Mouse (Mus musculus) monocyte, adult 2 months (primary cell): ENCODE measurements around the gene Ms4a4a.
"Not testable (repeated sequence)": the region's sequence is repeated elsewhere in the genome, so short reads cannot be mapped to it uniquely, and the experiment has no call there.

Source experiments
- DNase-seq, 2 experiments: peaks; one replicate each; pipeline ENCODE4 v3.0.0; 2022; ENCODE audit warnings: low spot score in 2 of 2, low read depth in 1 of 2

The Ms4a4a gene

DNA sequence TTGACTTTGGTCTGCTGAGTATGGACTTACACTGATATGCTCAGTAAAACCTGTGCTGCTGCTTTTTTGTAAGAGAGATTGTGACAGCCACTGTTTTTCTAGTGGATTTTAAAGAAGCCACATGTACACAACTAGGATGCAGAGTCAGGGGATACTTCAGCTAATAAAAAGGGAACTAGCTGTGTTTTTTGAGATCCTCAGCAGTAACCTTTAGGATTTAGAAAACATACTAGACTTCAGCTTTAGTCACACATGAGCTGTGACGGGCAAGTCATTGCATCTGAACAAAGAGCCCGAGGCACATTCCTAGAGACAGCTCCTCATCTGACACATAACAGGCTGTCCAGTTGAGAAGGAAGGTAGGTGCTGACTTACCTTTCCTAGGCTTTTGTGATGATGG, at the start of gene Ms4a4a:
Ms4a4a (plus strand) TSS at position 251 of the 400 bp plus-strand sequence.
- no peak for DNase-seq

DNA sequence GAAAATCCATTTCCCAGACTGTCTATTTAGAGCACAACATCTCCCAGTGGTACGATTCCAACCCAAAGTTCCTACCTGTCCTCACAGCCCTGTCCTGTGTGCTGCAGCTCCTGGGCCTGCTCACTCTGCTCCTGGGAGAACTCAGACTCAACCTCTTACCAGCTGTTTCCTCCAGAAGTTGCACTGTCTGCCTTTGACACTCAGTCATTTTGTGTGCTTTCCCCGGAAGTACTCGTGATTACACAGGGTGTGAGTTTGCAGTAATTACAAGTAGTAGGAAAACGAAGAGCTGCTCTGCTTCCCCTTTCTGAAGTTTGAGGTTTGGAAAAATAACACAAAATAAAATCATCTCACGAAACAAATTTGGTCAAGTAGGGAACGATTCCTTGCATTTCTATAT, 39.4 kb upstream of the Ms4a4a start, which contains the start of gene Ms4a7:
Ms4a7 (minus strand) TSS at position 215 of the 400 bp plus-strand sequence.
- DNase-seq: no peak

DNA sequence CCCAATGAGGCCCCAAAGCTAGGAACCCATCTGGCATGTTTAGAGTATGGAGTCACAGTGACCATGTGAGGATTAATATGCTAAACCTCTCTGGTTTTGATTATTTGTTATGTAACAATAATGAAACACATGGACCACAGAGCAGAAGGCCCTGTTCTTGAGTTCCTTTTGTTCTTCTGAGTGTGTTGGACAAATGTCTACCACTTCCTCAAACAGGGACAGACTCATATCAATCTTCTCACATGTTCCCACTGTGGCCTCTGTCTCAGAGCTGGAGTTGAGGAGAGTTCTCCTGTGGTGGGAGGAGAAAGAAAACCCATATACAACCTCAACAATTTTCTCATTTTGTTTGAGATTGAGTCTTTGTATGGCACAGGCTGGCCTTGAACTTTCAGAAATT, 32.2 kb upstream of the Ms4a4a start:
- DNase-seq: no peak

DNA sequence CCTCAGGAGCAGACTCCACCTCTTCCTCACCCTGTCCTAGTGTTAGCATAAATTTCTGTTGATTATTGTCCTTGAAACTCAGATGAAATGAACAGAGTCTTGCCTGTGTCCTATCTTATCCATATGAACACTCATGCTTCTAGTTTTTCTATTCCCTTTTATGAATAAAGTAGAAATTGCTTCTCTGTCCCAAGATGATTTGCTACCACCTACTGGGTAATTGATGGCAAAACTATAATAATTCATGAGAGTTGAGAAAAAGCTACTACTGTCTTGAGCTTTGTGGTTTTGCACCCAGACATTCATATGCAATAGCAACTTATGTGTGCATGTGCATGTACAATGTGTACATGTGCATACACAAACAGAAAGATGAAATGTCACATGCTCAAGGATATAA, 31.3 kb upstream of the Ms4a4a start:
- no peak for DNase-seq

DNA sequence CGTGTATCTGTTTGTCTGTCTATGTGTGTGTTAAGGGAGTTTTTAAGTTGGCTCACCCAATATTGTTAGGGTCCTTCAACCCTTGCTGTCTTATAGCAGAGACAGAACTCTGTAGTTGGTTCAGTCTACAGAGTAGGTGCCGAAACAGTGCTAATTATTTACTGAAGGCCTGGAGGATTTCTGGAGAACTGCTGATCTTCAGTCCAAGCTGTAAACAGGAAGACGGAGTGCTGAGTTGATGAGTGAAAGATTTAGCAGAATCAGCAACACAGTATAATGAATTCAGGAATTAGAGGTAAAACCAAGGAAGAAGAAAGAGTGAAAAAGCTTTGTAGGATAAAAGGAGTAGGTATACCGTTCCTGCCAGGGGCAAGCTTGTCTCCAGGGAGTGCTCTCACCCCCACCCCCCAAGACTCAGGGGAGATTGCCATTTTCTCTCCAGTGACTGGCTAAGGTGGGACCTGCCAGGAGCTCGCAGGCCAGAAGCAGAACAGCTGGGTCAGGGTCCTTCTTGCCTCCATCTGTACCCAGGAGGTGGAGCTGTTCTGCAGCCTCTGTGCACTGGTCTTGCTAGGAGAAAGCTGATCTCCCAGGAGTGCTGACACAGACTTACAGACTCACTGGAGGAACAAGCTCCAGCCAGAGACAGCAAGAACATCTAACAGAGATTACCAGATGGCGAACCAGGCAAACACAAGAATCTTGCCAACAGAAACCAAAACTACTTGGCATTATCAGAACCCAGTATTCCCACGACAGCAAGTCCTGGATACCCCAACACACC, 25.4 kb upstream of the Ms4a4a start:
- no peak for DNase-seq

DNA sequence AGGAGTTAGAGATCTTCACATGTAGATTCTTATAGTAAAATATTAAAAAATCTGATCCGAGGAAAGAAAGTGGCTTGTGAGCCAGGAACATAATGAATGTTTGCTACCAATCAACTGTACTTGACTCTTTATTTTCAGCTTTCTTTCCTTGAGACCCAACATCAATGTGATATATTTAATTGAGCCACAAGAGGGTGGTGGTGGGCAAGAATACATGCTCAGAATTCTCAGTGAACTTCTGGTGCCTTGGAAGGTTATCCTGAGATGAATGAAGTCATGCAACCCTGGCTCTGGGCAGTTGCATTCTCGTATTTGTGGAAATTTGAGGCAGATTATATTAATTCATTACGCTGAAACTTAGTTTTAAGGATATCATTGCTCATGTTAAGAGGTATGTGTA, 23.4 kb upstream of the Ms4a4a start:
- DNase-seq: no peak

DNA sequence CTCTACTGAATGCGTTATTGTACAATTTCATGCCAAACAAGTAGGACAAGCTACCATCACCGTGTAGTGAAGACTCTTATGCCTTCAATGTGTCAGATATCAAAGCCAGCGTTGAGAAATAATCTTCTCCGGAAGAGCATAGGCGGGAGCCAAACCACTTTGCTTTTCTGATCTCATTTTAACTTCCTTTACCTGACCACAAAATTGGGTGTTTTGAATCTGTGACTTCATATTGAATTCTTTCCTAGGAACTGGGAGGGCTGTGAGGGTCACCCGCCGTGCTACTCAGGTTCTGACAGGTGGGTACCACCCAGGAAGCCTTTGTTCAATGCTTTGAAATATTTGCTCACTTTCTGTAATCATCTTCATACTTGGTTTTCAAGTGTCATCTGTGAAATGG, 19.6 kb upstream of the Ms4a4a start:
- DNase-seq: no peak

DNA sequence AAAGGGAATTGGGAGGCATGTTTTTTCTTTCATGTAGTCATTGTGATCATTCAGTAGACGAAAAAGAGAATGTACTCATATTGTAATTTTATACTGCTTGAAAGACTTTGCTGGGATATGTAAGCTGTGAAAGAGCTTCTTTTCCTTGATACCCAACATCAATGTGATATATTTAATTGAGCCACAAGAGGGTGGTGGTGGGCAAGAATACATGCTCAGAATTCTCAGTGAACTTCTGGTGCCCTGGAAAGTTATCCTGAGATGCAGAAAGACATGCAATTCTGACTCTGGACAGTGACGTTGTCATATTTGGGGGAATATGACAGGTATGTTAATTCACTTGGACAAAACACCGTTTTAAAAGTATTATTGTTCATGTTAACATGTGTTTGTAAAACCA, 15.2 kb upstream of the Ms4a4a start:
- DNase-seq: no peak

DNA sequence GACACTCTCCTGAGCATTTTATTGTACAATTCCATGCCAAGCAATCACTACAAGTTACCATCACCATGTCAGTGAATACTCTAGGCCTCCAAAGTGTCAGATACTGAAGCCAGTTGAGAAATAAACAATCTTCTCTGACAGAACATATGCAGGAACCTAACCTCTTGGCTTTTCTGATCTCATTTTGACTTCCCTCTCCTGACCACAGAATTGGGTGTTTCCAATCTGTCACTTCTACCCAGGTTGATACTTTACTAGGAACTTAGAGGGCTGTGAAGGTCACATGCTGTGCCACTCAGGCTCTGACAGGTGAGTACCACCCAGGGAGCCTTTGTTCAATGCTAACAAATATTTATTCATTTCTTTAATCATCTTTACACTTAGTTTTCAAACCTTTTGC, 13.3 kb upstream of the Ms4a4a start:
- DNase-seq: no peak

DNA sequence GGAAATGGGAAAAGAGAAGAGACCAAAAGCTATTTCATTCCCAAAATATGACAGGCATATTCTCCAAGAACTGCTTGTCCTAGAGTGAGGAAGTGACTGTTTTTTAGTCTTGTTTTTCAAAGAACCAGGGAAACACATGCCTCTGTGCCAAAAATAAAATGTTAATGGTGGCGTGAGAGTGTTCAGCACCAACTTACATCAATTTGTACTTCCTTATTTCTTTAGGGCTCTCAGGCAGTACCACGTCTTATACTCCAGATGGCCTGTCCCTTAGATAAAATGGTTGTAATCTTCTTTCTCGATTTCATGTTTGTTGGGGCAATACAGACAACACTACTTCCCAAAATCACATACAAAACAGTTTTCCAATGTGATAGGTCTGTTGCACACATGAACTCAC, 7.0 kb upstream of the Ms4a4a start:
- no peak for DNase-seq

DNA sequence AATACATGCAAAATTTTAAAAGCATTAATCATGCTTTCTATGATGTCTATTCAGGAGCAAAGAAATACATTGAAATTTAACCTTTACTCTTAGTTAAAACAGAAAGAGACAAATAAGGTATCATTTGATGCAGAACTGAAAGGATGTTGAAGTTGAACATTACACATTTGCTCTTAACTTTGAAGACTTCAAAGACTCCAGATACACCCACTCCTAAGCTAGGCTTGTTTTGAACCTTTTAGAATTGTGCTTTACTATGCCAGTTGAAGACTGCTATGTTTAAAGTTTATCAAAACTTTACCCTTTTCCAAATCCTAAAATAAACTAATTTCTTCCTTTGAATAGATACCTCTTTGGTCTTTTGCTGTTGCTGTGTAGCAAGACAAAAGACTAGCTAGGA, 4.1 kb upstream of the Ms4a4a start:
- no peak for DNase-seq

DNA sequence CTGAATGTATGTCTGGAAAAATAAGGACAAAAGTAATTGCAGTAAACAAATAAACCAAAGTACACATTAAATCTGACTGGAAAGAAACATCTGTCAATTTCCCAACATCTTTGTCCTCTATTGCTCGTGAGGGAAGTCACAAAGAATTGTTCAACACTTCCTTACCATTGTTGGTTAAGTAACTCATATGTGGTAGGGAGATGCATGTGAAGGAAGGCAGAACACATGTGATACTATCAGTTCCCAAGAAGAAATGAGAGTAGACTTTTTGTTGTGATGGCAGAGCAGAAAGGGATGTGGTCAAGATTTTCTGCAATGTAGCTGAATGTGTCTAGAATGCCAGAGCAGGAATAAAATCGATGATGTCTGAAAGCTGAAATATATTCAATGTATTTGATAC, 1.1 kb downstream of the Ms4a4a start:
- no peak for DNase-seq

DNA sequence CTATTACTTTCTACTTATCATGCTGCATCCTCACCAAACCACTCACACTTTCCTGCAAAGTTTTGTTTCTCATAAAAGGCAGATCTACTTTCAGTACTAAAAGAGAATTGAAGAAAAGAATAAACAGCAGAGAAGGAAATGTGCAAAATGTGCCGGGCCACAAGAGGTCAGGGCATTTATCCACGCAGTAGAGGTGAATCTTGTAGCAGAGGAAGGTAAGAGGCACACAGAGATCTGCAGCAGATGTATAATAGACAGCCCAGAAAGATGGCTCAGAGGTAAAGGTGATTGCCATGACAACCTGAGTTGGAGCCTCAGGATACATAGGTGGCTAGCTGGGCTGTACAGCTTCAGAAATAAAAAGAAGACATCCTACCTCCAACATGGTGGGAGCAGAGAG, 11.8 kb downstream of the Ms4a4a start:
- no peak for DNase-seq

DNA sequence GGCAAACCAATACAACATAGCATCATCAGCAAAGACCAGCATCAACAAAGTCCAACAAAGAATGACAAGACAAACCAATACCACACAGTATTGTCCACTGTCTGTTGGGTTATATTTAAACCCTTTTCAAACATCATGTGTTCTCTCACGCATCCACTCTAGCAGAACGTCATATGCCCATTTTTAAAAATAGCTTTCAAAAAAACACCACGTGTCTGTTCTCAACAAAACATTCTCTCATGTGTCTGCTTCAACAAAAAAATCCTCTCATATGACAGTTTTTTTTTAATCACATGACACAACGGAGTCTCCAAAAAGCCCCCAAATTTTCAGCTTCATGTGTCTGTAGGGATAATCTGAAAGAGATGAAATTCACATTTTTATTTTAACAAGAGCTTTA, 12.4 kb downstream of the Ms4a4a start:
- DNase-seq: no peak

DNA sequence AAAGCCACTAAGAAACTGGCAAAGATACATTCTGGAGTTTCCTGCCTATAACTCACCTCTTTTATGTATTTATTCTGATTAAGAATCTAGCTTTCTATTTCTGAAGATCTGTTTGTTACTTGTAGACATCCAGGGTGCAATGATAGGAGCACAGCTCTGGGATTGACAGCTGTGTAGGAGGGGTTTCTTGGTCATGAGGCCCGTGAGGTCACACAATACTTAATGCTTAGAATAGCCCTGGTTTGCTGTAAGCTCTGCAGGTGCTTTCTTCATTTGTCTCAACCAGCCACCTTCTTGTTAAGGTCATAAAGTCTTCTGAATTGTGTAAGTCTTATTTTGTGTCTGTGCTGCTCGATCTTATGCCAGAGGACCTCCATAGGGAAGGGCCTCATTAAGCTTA, 13.6 kb downstream of the Ms4a4a start:
- no peak for DNase-seq

DNA sequence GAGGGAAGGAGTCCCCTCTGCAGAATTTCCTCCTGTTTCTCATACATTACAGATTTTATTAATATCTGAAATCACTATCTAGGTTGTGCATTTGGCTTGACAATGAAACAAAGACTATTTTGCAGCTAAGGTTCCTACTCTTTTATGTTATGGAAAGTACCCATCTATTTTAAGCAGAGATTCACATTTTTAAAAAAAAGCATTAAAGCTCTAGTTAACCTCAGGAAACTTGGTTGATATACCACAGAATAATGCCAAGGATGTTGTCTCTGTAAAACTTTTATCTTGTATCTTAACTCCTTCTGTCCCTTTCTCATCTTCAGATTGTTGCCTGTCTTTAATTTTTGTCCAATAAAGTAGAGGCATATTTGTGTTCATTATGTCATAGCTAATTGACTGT, 20.4 kb downstream of the Ms4a4a start:
- DNase-seq: no peak

DNA sequence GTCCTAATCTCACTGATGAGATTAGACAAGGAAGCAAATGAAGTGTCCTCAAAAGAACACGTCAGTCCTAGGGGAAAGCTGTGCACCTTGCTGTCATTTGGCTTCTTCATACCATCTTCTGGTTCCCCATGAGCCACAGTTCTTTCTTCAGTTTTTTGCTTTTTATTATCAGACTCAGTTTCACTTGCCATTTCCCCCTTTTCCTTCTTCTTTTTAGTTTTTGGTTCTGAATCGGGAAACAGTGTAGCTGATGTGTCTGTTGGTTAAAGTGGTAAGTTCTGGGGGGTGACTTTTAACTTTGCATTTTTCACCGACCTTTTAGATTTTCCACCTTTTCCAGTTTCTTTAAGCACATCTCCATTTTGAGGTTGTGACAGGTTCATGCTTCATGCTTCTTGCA, 29.2 kb downstream of the Ms4a4a start, which contains the start of gene Ms4a4c:
Ms4a4c (plus strand) TSS at position 244 of the 400 bp plus-strand sequence.
- no peak for DNase-seq

DNA sequence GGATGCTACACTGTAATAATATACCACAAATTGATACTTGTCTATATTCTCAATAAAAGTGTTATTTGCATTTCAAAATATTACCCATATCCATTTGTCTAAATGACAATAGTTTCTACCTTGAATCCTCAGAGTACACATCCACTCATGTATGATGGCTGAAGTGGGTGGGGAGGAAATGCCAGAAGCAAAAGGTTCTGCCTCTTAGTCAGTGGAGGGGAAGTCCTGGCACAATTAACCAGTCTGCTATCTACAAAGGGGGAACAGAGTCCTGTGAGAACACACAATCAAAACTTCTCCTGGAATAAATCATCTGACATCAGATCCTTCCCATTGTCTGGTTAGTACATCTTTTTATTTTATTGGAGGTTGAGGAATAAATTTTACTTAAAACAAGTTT, 32.1 kb downstream of the Ms4a4a start:
- DNase-seq: no peak

DNA sequence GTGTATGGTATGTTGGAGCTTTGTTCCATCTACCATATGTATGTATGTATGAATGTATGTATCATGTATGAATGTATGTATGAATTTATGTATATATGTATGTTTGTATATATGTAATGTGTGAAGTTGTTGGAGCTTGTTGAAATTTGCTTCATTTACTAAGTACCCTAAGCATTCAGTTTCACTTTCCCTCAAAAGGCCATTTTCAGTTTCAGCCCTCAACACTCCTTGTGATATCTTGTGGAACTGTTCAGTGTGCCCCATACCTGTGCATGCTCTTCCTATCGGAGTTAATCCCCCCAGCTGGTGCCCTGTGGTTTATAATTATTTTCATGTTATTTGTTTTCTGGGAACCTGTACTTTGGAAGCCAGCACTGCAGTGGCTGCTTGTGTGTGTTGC, 33.3 kb downstream of the Ms4a4a start:
- no peak for DNase-seq

DNA sequence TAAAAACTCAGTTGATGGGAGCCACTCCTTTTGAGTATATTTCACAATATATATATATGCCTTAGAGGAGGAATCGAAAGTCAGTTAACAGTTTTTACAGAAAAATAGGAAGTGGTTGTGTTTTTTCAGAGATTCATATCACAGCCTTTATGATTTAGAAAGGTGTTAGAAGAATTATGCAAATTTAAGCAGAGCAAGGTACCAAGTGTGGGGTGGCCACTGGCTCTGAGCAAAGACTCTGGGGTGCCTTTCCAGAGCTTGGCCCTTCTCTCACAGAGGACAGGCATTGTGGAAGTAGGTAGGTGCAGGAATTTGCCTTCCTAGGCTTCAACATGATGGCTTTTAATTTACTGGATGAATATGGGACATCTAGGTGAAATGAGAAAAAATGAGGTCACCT, 36.3 kb downstream of the Ms4a4a start:
- DNase-seq: no peak

DNA sequence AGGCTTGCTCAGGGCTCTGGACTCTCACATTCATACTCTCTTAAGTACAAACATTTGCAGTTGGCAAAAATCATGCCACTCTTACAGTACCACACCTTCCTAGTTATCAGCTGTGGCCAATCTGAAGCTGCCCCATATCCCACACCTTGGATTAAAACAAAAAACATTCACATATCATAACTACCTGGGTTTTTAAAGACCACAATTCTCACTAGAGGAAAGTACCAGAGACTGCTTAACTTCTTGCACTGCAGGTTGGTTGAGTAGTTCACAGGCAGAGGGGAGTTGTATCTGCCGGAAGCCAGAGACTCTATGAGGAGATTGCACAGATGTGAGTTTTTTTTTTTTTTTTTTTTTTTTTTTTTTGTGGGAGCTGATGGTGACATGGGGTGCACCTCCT, 38.8 kb downstream of the Ms4a4a start:
- no peak for DNase-seq

DNA sequence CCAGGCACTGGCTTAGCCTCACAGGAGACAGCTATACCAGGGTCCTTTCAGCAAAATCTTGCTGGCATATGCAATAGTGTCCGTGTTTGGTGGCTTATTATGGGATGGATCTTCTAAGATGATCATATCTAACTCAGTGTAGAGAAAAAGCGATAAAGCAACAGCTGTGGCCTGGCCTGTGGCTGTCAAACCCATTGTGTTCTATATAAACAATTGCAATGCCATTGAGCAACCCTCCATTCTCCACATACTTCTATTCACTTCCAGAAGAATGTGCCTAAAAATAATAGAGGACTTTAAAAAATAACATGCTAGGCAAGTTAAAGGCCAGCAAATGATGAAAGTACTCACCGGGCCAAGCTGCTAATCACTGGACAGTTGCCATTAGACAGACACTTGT, 40.3 kb downstream of the Ms4a4a start:
- DNase-seq: no peak

DNA sequence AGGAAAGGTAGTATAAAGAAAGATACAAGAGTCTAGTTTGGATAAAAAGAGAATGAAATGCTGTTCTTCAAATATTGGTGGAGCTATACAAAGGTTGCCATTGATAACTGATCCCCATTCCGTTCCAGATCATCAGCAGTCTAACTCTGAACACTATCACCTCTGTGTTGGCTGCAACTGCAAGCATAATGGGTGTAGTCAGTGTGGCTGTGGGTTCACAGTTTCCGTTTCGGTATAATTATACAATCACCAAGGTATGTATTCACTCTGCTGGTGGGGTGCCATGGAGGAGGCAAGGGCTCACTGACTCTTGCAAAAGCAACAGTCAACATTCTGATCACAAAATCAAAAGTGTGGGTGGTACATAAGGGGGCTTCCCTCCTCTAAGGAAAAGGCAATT, 43.5 kb downstream of the Ms4a4a start:
- not testable (repeated sequence) for DNase-seq
